Mouse (Mus musculus) midbrain, postnatal 0 days (tissue): ENCODE data around the gene Akna. TPM values are rescaled to one million over a fixed set of nuclear protein-coding genes. Genes with fewer than 3 reads are reported as not detected.
A peak's percentile ranks its signal among the peaks of the same experiment; 100 is the strongest.

Source experiments
- ATAC-seq: fragments of 200-750 bp; cut with Nextera tagmentation; 2 replicates; pipeline ENCODE4 v1.8.0; 2017; ENCODE audit warnings: moderate number of reproducible peaks, mild to moderate bottlenecking, moderate TSS enrichment, moderate library complexity; ENCODE audit not compliant: low FRiP score
- DNase-seq: peaks from one replicate; pipeline ENCODE4 v3.0.0-alpha.2; 2015; ENCODE audit warnings: low spot score
- H3K27ac ChIP-seq: fragments of 300-500 bp; sonication (generic); 2 replicates; pipeline ENCODE4 v1.5.1; 2014; ENCODE audit warnings: low read depth, mild to moderate bottlenecking, low read length, mixed read lengths
- H3K27me3 ChIP-seq: fragments of 300-500 bp; sonication (generic); 2 replicates; pipeline ENCODE4 v1.6.1; 2014; ENCODE audit warnings: low read length, control low read depth, mixed read lengths; ENCODE audit not compliant: insufficient read depth
- H3K36me3 ChIP-seq: fragments of 300-500 bp; sonication (generic); 2 replicates; pipeline ENCODE4 v1.6.1; 2014; ENCODE audit warnings: low read length, control low read depth, mixed read lengths; ENCODE audit not compliant: insufficient read depth
- H3K4me1 ChIP-seq: fragments of 300-500 bp; sonication (generic); 2 replicates; pipeline ENCODE4 v1.6.1; 2014; ENCODE audit warnings: mild to moderate bottlenecking, control low read depth, antibody characterized with exemption, low read length, mixed read lengths; ENCODE audit not compliant: insufficient read depth
- H3K4me2 ChIP-seq: fragments of 300-500 bp; sonication (generic); 2 replicates; pipeline ENCODE4 v1.6.1; 2014; ENCODE audit warnings: low read depth, mild to moderate bottlenecking, low read length, mixed read lengths; ENCODE audit not compliant: poor library complexity, severe bottlenecking
- H3K4me3 ChIP-seq: fragments of 300-500 bp; sonication (generic); 2 replicates; pipeline ENCODE4 v1.5.1; 2014; ENCODE audit warnings: low read depth, mild to moderate bottlenecking, low read length, moderate library complexity
- H3K9ac ChIP-seq: fragments of 300-500 bp; sonication (generic); replicated peaks from 2 replicates; pipeline ENCODE4 v1.6.1; 2014; ENCODE audit warnings: mild to moderate bottlenecking, low read length, moderate library complexity, mixed read lengths; ENCODE audit not compliant: poor library complexity, severe bottlenecking
- H3K9me3 ChIP-seq: fragments of 300-500 bp; sonication (generic); 2 replicates; pipeline ENCODE4 v1.6.1; 2016; ENCODE audit warnings: low read length, control low read depth
- CTCF ChIP-seq: IDR thresholded peaks from 2 replicates; pipeline ENCODE4 v1.5.1; 2016; ENCODE audit warnings: antibody characterized with exemption, mild to moderate bottlenecking
- WGBS: fragments of 180-500 bp; shearing (Covaris S2); extraction: QIAGEN DNeasy Blood & Tissue Kit; methylation state at CpG from one replicate; pipeline ENCODE4 v1.1.7; 2014; 5-methylcytosine and 5-hydroxymethylcytosine counted together
- polyA plus RNA-seq: library from polyadenylated mRNA; unstranded; fragments of >200 nt; fragmentation: Nextera tagmentation; extraction: Ambion mirVana; gene quantifications from 2 replicates; pipeline ENCODE4 v1.2.1, GENCODE M21; 2015
- total RNA-seq: library from RNA; depleted of rRNA; stranded (reverse); fragments of >200 nt; gene quantifications from 2 replicates; pipeline ENCODE4 v1.2.3, GENCODE M21; 2014

Akna gene
- total and polyA plus RNA-seq, 2 experiments from 2014 or later = 2.1 to 5.3 TPM

DNA sequence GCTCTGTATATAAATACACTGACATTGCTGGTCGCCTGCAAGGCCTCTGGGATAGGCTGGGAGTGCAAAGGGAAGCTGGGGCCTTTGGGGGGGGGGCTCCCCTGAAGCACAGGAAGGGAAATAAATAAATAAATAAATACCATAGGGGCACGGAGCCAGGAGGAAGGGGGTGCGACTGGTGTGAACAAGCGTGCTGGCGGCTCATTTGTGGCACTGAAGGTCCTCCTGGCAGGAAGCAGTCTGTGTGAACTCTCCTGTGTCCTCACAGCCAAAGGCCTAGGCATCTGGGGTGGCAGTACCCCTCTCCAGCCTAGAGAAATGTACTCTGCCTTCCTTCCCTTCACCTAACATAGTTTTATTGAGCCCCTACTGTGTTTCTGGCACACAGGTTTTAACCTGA lies 11.8 kb upstream of the Akna start:
- Histone ChIP-seq H3K4me3 (no peak overlapping the region), H3K36me3 (no peaks in the 10 kb centered on the region), H3K4me1 (peaks cover 2% of the 10 kb centered on the region), H3K27me3 (no peaks in the 10 kb centered on the region; the same call in 1 of the 2 replicates), H3K9me3 (no peaks in the 10 kb centered on the region), H3K27ac (no peak overlapping the region), H3K4me2 (no peak overlapping the region), H3K9ac (no peak overlapping the region)
- DNase-seq = no peak
- 77% methylated on average over 5 of the region's 5 CpGs for WGBS
- no peak for ATAC-seq
- TF ChIP-seq CTCF = no peak

DNA sequence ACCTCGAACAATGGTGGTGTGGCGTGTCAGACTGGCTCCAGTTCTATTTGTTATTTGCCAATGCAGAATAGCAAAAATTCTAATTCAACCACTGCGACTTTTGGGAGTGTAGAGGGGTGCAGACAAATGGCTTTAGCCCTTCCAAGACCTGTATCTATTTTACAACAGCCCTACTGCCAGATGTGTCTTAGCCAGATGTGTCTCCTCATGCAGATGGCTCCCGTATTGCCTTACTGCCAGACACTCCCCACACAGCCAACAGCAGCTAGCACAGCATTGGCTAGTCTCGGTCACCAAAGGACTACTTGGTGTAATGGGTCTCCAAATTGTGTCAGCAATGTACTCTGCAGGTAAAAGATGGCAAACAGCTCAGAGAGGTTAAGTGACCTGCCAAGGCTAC lies 8.1 kb upstream of the Akna start:
- no peaks in the 10 kb centered on the region for H3K36me3 ChIP-seq
- no peak overlapping the region for H3K9ac ChIP-seq
- no peak for TF ChIP-seq CTCF
- DNase-seq (no peak), ATAC-seq (no peak)
- H3K4me2 ChIP-seq = peak overlapping the region; percentile 99
- H3K4me3 ChIP-seq = no peak overlapping the region; the same call in 1 of the 2 replicates
- no peaks in the 10 kb centered on the region for H3K9me3 ChIP-seq
- 63% methylated on average over 5 of the region's 5 CpGs for WGBS
- no peaks in the 10 kb centered on the region for H3K27me3 ChIP-seq
- H3K27ac ChIP-seq = no peak overlapping the region
- H3K4me1 ChIP-seq = peaks cover 15% of the 10 kb centered on the region

GRCm38 (mm10) chr4:63410583-63410934 lies 7.4 kb upstream of the Akna start:
- H3K4me3 ChIP-seq = peak overlapping the region; percentile 56
- peak overlapping the region; percentile 99 for H3K4me2 ChIP-seq
- no peak overlapping the region for H3K27ac ChIP-seq
- no peaks in the 10 kb centered on the region for H3K36me3 ChIP-seq
- ATAC-seq (peak; percentile 91), DNase-seq (peak; percentile 97)
- H3K27me3 ChIP-seq = no peaks in the 10 kb centered on the region
- WGBS = under 1% methylated on average over 19 of the region's 19 CpGs
- peaks cover 15% of the 10 kb centered on the region for H3K4me1 ChIP-seq
- H3K9ac ChIP-seq = peak overlapping the region; percentile 57; the same call in 1 of the 2 replicates
- TF ChIP-seq CTCF = no peak
- H3K9me3 ChIP-seq = no peaks in the 10 kb centered on the region

DNA sequence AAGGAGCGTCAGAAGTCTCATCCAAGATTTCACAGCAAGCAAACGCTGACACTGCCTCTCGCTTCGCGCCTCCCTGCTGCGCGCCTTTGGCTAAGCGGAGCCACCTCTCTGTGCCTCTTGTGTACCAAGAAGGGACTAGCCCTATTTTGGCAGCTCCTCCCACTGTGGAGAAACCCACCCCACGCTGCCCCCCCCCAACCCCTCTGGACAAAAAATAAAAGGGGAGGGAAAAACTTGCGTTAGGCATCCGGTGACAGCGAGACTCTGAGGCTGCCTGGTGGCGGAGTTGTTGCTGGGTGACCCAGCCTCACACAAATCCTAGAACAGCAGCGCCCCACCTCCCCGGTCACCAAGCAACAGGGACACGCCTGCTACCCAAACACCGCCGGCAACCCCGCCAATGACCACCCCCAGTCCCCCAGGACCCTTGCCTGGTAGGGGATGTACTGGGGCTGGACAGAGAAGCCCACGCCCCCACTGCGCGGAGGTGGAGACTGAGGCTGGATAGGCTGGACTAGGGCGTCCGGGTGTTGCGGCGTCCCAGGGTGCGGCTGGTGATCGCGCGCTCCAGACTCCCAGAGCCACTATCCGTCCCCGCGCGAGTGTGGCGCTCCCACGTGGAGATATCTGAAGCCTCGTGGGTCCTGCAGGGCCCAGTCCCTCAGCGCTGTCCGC lies 6.9 kb upstream of the Akna start:
- Histone ChIP-seq H3K27me3 (no peaks in the 10 kb centered on the region), H3K4me2 (peak overlapping the region; percentile 99), H3K4me1 (peaks cover 15% of the 10 kb centered on the region), H3K4me3 (peak overlapping the region; percentile 56), H3K9me3 (no peaks in the 10 kb centered on the region), H3K27ac (peak overlapping the region; percentile 7; the same call in 1 of the 2 replicates), H3K9ac (peak overlapping the region; percentile 57; the same call in 1 of the 2 replicates), H3K36me3 (no peaks in the 10 kb centered on the region)
- DNase-seq (peak; percentile 74), ATAC-seq (peak; percentile 72)
- 0% methylated on average over 39 of the region's 39 CpGs for WGBS
- TF ChIP-seq CTCF = peak; percentile 1; the same call in 1 of the 2 replicates

- TF ChIP-seq CTCF = no peak
- H3K4me1 ChIP-seq = peaks cover 15% of the 10 kb centered on the region
- DNase-seq = peak; percentile 54
Measured at GRCm38 (mm10) chr4:63409317-63409907, 6.3 kb upstream of the Akna start.

DNA sequence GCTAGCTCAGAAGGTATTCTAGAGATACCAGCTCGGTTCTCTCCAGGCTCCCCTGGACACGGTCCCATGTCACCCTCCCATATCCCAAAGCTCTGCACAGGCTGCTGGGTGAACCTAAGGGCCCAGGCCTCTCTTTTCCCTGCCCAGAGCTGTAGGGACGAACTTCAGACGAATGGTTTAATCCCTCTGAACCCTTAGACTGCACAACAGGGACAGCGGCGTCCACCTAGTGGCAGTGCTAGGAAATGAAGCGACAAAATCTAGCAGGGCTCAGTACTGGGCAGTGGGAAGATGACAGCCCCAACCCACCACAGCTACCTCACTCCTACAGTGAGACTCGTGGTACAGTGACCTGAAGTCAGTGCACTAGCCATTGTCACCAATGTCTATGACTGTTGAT lies 5.5 kb upstream of the Akna start:
- Histone ChIP-seq H3K9ac (no peak overlapping the region), H3K4me1 (peaks cover 15% of the 10 kb centered on the region), H3K4me2 (0 out of 2 replicates have a peak overlapping the region, but pooled peaks have one; percentile 99), H3K36me3 (no peaks in the 10 kb centered on the region), H3K9me3 (no peaks in the 10 kb centered on the region), H3K27ac (0 out of 2 replicates have a peak overlapping the region, but pooled peaks have one; percentile 12), H3K27me3 (no peaks in the 10 kb centered on the region), H3K4me3 (no peak overlapping the region)
- peak; percentile 87 for TF ChIP-seq CTCF
- ATAC-seq = peak; percentile 56
- peak; percentile 73 for DNase-seq
- WGBS = 8% methylated on average over 8 of the region's 8 CpGs

More at GRCm38 (mm10) chr4:63409317-63409907, 6.3 kb upstream of the Akna start:
- peak overlapping the region; percentile 99 for H3K4me2 ChIP-seq
- ATAC-seq = no peak
- H3K36me3 ChIP-seq = no peaks in the 10 kb centered on the region
- peak overlapping the region; percentile 56 for H3K4me3 ChIP-seq
- H3K9ac ChIP-seq = peak overlapping the region; percentile 57; the same call in 1 of the 2 replicates
- no peaks in the 10 kb centered on the region for H3K9me3 ChIP-seq
- H3K27me3 ChIP-seq = no peaks in the 10 kb centered on the region
- H3K27ac ChIP-seq = peak overlapping the region; percentile 7; the same call in 1 of the 2 replicates
- WGBS = 1% methylated on average over 18 of the region's 18 CpGs
